Mouse (Mus musculus): ENCODE results near the gene Mylk2. TPM values are rescaled to one million over a fixed set of nuclear protein-coding genes. Genes with fewer than 3 reads are reported as not detected.
A peak's percentile ranks its signal among the peaks of the same experiment; 100 is the strongest.

Mylk2 gene
- total RNA-seq (2021), result not detected
- not detected in 2 replicates for polyA plus RNA-seq (2012; rRNA removed)
- long read RNA-seq, result 0 reads

GRCm38 (mm10) chr2:152911031-152911430 lies at the start of gene Mylk2:
Gene Mylk2 (plus strand): TSS chr2:152911352.
- DNase-seq, result no peak

- no peak for DNase-seq
Observed at GRCm38 (mm10) chr2:152861891-152862290, 49.3 kb upstream of the Mylk2 start.

DNA sequence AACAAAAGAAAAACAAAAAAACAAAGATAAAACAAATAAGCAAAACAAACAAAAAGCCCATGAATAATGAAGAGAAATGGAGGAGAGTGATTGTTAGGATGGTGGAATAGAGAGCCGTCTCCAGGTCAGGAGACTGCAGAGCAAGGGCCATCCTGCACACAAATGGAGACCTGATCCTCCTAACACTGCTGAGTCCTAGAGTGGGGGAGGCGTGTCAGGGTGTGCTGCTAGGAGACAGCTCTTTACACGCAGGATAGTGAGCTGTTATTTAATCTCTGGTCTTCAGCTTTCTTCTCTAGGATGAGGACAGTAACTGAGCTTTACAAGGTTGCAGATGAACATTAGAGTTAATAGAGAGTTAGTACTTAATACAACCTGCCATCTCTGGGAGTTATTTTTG lies 48.5 kb upstream of the Mylk2 start:
- no peak for DNase-seq

- no peak for DNase-seq
Observed at GRCm38 (mm10) chr2:152863346-152863745, 47.8 kb upstream of the Mylk2 start.

DNA sequence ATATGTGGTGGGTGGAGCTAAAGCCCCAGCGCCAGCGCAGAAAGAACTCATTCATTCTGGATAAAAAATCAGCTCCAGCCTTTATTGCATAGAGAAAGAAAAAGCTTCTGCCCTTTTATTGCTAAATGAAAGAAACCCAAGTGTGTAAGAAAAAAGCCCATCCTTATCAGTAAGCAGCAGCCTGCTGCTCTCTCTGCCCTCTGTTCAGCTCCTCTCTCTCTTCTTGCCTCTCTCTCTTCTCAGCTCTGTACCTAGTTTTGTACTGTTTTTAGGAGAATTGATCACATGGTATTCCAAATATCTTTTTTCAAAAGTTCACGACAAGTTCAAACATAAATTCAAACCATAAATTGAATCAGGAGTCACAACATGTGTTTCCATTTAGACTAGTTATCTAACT lies 32.9 kb upstream of the Mylk2 start:
- no peak for DNase-seq

DNA sequence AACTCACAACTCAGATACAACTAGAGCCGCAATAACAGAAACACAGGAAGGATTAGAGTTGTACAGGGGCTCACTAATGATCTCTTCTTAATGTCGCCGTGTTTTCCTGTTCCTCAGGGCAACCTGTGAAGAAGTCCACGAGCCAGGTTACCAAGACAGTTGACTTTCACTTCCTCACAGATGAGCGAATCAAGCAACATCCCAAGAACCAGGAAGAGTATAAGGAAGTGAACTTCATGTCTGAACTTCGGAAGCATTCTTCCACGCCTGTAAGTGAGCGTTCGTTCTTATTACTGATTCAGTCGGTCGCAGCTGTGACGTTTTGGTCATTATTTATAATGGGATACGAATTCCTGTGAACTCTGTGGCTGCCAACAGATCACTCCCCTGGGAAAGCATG lies 30.3 kb upstream of the Mylk2 start:
- no peak for DNase-seq

DNA sequence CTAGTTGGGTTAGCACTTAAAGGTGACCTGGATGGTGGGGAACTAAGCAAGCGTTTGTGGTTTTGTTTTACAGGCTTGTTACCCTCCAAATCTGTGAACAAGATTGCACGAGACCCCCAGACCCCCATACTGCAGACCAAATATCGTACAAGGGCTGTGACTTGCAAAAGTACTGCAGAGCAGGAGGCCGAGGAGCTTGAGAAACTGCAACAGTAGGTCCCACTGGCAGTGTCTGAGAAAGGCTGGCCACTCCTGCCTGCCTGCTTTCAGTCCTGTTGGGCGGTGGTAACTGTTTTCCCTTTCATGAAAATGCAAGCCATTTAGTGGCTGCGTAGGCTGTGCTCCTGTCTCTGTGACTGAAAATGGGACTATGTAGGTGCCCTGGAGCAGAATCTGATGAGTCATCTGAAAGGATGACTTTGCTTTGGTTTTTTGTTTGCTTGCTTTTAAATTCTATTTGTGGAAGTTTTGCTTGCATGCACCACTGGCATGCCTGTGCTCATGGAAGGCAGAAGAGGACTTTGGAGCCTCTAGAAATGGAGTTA lies 27.0 kb upstream of the Mylk2 start:
- no peak for DNase-seq

- no peak for DNase-seq
Observed at GRCm38 (mm10) chr2:152887230-152887629, 23.9 kb upstream of the Mylk2 start.

DNA sequence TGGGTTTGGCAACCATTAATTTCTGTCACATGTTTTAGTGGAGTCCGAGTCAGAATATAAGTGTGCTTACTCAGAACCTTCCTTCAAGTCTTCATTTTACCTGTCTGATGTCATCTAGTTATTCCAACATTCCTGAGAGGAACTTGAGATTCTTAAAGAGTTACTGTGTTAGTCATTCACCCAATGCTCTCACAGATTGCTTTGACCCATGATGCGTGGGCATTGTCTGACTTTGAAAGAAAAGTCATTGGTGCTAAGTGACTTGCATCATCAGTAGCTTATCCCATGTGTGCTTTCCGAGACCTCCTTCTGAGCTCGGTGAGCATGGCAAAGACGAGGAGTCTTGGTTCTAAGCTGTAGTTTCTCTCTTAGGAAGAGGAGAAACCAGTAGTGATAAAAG lies 22.4 kb upstream of the Mylk2 start:
- DNase-seq, result no peak

DNA sequence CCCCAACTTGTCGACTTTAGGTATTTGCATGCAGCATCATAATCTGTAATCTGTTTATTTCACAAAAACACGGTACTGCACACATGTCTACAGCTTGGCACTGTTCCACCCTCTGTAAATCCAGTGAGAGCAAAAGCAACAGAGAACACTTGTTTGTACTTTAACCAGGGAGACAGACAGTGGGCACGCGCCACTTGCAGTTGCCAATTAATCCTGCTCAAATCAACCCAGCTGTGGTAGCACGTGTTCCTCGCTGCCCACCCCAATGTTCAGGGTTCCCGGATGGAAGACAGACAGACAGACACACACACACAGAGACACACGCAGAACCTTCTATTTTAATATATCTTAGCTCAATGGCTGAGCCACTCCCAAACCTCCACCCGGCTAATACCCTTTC lies 15.3 kb upstream of the Mylk2 start:
- DNase-seq, result no peak

GRCm38 (mm10) chr2:152896926-152897325 lies 14.2 kb upstream of the Mylk2 start:
- no peak for DNase-seq

- no peak for DNase-seq
Observed at GRCm38 (mm10) chr2:152899011-152899410, 12.1 kb upstream of the Mylk2 start.

DNA sequence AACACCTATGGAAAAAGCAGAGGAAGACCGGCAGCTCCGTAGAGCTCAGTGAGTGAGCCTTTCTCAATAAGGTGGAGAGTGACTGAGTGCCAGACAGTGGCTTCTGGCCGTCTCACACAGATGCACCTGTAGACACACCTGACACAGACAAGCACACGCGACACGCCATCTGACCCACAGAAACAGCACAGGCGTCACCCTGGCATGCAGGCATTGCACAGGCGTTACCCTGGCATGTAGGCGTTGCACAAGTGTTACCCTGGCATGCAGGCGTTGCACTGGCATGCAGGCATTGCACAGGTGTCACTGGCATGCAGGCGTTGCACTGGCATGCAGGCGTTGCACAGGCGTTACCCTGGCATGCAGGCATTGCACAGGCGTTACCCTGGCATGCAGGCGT lies 9.9 kb upstream of the Mylk2 start:
- DNase-seq, result no peak

- no peak for DNase-seq
Observed at GRCm38 (mm10) chr2:152902658-152903057, 8.5 kb upstream of the Mylk2 start.

DNA sequence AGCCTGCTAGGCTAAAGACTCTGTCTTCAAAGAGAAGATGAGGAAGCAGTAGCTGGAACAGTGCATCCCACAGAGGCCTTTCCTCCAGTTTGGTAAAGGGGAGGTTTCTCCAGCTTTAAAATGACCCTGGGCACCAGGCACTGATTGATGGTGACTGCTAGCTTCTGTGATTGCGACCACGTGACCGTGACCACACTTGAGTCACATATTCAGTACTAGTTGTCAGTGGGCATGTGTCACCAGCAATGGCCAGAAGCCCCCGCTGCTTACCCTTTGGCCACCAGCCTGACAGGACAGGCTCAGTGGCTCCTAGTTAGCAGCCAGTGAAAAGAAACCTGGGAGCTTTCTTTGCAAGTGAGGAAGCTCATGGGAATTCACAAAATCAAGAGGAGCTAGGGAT lies 7.6 kb upstream of the Mylk2 start:
- peak; percentile 90 for DNase-seq

DNA sequence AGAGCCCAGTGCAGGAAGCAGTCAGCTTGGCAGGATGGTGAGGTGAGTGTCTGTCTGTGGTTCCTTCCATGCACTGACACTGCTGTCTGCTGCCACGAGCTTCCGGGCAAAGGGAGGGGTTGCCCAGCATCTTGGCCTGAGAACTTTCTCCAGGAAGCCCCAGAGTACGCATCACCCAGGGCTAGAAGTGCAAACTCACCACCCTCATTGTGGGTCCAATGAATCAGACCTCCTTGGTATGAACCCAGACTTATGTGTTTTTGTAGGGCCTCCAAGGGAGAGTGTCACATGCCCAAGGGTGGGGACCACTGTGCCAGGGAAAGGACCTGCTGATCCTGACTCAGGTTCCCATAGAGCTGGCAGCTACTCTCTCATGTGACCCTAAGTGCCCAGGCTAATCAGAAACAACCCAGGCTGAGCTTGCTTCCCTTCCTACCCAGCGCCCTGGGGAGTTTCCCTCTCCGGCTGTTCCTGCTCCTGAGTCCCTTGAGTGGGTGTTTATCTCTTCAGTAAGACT lies 7.0 kb upstream of the Mylk2 start:
- DNase-seq, result no peak

- DNase-seq, result no peak
Observed at GRCm38 (mm10) chr2:152905036-152905829, 5.9 kb upstream of the Mylk2 start.

- no peak for DNase-seq
Observed at GRCm38 (mm10) chr2:152906274-152907037, 4.7 kb upstream of the Mylk2 start.

- no peak for DNase-seq
Observed at GRCm38 (mm10) chr2:152907114-152907943, 3.8 kb upstream of the Mylk2 start.

DNA sequence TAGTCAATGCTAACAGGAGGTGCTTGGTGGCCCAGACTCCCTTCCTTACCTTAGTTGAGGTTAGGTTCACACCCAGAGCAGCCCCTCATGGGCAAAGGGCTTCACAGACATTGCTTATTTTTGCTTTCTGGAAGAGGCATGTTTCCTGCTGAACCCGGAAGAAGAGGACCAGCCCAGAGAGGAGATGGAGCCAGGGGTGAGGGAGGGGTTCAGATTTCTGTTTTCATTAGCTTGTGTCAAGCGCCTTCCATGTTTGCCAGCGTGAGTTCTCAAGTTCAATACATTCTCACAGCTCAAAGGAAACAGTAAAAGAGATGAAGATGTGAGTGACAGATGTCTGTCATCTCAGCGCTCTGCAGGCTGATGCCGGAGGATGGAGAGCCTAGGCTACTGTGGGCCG lies 1.3 kb upstream of the Mylk2 start:
- no peak for DNase-seq

- DNase-seq, result no peak
Observed at GRCm38 (mm10) chr2:152911432-152911831, 280 bp downstream of the Mylk2 start.

GRCm38 (mm10) chr2:152913471-152913870 lies 2.3 kb downstream of the Mylk2 start:
- no peak for DNase-seq
